Mouse (Mus musculus): ENCODE data around the gene Nbeal2. TPM values are rescaled to one million over a fixed set of nuclear protein-coding genes. Genes with fewer than 3 reads are reported as not detected.

Gene Nbeal2
- polyA plus RNA-seq, 1 experiment from 2014 or later: 2.3 TPM

DNA sequence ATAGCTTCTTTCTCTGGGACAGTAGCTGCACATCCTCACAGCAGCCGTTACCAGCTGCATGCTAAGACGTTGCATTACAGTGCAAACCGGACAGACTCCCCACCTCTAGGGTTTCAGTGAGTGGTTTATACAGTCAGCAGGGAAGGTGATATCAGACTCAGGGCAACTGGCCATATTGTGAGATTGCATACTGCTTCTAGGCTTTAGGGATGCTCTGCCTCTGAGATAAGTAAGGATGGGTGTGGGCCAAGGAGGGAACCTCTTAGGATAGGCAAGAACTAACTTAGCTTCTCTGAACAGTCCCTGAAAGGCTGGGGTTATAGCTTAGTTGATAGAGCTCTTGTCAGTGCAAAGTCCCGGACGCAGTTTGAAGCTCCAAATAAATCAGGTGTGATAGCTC is 15.8 kb upstream of the Nbeal2 start:
- H3K27me3 ChIP-seq: no peaks in the 10 kb centered on the region
- H3K4me1 ChIP-seq: peaks cover 31% of the 10 kb centered on the region
- ATAC-seq (ENCODE audit: low FRiP score): no peak
- no peaks in the 10 kb centered on the region for H3K9me3 ChIP-seq
- H3K4me3 ChIP-seq (replicated peaks): no peak overlapping the region
- no peaks in the 10 kb centered on the region for H3K36me3 ChIP-seq (replicated peaks)
- WGBS: 93% methylated on average over 5 of the region's 5 CpGs
- no peak overlapping the region for H3K9ac ChIP-seq
- H3K27ac ChIP-seq: no peak overlapping the region
- no peak overlapping the region for H3K4me2 ChIP-seq

DNA sequence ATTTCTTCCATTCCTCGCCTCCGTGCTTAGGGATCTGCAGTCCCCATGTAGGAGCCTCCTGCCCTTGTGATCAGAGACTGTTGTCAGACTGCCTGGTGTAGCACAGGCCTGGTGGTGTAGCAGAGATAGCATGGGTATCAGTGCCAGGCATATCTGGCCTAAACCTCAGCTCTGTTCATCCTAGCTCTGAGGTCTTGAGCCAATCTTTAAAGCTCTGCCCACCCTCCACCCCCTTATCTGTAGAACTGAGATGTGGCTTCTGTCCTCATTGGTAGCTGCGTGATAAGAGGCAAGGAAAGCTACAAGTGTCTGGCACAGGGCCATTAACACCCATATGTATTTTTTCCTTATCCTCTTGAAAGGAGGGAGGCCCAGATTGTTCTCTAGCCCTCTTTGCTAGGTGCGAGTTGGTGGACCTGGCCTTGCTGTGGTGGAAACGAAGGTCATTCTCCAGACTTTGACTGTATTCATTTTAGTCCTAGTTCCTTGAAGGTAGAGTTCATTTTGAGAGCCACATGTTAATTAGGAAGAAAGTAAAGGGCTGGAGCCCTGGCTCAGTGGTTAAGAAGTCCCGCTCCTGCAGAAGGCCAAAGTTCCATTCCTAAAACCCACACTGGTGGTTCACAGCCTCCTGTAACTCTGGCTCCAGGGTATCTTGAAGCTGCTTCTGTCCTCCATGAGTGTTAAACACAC is 14.8 kb upstream of the Nbeal2 start:
- Histone ChIP-seq H3K27me3 (no peaks in the 10 kb centered on the region), H3K9ac (no peak overlapping the region), H3K4me1 (peaks cover 31% of the 10 kb centered on the region), H3K36me3 (replicated peaks) (no peaks in the 10 kb centered on the region), H3K4me3 (replicated peaks) (no peak overlapping the region), H3K9me3 (no peaks in the 10 kb centered on the region), H3K4me2 (no peak overlapping the region), H3K27ac (no peak overlapping the region)
- WGBS: 97% methylated on average over 6 of the region's 6 CpGs
- ATAC-seq (ENCODE audit: low FRiP score): no peak

DNA sequence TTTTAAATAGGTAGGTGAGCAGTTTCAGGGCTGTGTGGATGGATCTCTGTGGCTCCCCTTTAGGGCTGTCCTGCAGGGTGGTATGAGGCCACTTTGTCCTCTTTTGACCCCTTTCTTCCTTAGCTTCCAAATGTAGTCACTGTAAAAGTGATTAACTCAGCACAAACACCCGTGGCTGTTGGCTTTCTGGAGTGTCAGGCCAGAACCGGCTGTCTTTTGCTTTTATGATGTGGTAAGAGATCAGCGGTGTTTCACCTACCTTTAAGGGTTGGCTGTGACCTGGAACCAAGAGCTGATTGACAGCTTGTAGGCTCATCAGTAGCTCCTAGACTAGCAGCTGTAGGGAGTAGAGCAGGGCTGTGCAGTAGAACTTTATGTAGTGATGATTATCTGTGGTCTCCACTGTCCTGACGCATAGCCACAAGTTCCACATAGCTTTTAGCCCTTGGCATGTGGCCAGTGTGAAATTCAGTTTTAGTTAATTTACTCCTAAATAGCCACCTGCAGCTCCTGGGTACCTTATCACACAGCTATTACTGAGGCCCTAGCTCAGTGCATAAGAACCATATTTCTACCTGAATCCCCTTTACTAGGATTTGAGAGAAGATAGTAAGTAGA is 13.4 kb upstream of the Nbeal2 start:
- 80% methylated on average over 4 of the region's 4 CpGs for WGBS

DNA sequence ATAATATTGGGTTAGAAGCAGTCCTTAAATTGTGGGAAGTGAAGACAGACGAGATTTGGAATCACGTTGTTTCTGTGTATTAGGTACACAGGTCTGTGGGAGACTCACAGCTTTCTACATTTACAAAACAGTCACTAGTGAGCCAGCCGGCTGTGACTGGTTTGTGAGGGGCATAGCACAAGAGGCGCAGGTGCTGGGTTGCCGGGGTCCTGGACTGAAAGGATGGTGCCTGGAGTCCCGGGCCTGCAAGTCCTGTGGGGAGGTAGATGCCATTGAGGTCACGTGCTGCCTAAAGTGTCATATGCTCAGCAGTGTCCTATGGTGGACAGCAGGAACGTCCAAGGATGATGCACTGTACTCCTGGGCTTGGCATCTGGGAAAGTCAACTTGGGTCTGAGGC is 12.4 kb upstream of the Nbeal2 start:
- no peak overlapping the region for H3K9ac ChIP-seq
- no peak overlapping the region for H3K4me2 ChIP-seq
- no peaks in the 10 kb centered on the region for H3K27me3 ChIP-seq
- ATAC-seq (ENCODE audit: low FRiP score): no peak
- peaks cover 18% of the 10 kb centered on the region for H3K4me1 ChIP-seq
- H3K4me3 ChIP-seq (replicated peaks): no peak overlapping the region
- WGBS: 44% methylated on average over 8 of the region's 8 CpGs
- H3K36me3 ChIP-seq (replicated peaks): no peaks in the 10 kb centered on the region
- peak overlapping the region; percentile 10; the same call in 1 of the 2 replicates for H3K27ac ChIP-seq
- H3K9me3 ChIP-seq: no peaks in the 10 kb centered on the region

More for the DNA sequence above, 13.4 kb upstream of the Nbeal2 start:
- Histone ChIP-seq H3K4me3 (replicated peaks) (no peak overlapping the region), H3K4me1 (peaks cover 18% of the 10 kb centered on the region), H3K9me3 (no peaks in the 10 kb centered on the region), H3K9ac (no peak overlapping the region), H3K27ac (no peak overlapping the region), H3K4me2 (no peak overlapping the region), H3K27me3 (no peaks in the 10 kb centered on the region), H3K36me3 (replicated peaks) (no peaks in the 10 kb centered on the region)
- ATAC-seq (ENCODE audit: low FRiP score): no peak

DNA sequence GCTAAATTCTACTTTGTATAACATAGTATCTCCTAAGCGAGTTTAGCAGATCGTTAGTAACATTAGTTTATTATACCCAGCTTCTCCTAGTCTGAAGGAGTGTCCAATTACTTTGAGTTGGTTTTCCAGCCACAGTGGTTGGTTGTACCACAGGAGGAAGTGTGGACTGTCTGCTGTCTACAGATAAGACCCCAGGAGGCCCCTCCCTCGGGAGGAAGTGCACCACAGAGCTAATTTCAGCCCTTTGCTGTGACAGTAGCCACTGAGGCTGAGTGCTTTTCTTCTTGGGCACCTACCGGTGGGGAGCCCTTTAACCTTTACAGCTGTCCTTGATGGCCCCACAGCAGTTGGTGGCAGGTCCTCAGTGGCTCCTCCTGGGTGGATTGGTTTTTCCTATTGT is 12.0 kb upstream of the Nbeal2 start:
- no peaks in the 10 kb centered on the region for H3K27me3 ChIP-seq
- H3K4me2 ChIP-seq: no peak overlapping the region
- ATAC-seq (ENCODE audit: low FRiP score): 0 out of 2 replicates have a peak, but pooled peaks have one; percentile 36
- WGBS: 19% methylated on average over 4 of the region's 4 CpGs
- H3K9ac ChIP-seq: no peak overlapping the region
- no peak overlapping the region for H3K4me3 ChIP-seq (replicated peaks)
- peaks cover 18% of the 10 kb centered on the region for H3K4me1 ChIP-seq
- no peaks in the 10 kb centered on the region for H3K36me3 ChIP-seq (replicated peaks)
- no peaks in the 10 kb centered on the region for H3K9me3 ChIP-seq
- peak overlapping the region; percentile 62; the same call in 1 of the 2 replicates for H3K27ac ChIP-seq

GRCm38 (mm10) chr9:110662844-110663243 is 8.9 kb upstream of the Nbeal2 start:
- Histone ChIP-seq H3K27ac (no peak overlapping the region), H3K36me3 (replicated peaks) (0 out of 2 replicates have a peak, but pooled peaks cover 5% of the 10 kb centered on the region), H3K9me3 (no peaks in the 10 kb centered on the region), H3K4me2 (no peak overlapping the region), H3K4me1 (peaks cover 20% of the 10 kb centered on the region), H3K9ac (no peak overlapping the region), H3K4me3 (replicated peaks) (no peak overlapping the region), H3K27me3 (no peaks in the 10 kb centered on the region)
- ATAC-seq (ENCODE audit: low FRiP score): no peak
- WGBS: 90% methylated on average over 1 of the region's 1 CpGs

GRCm38 (mm10) chr9:110660856-110661612 is 7.1 kb upstream of the Nbeal2 start:
- Histone ChIP-seq H3K9me3 (no peaks in the 10 kb centered on the region), H3K36me3 (replicated peaks) (0 out of 2 replicates have a peak, but pooled peaks cover 5% of the 10 kb centered on the region), H3K4me1 (peaks cover 16% of the 10 kb centered on the region), H3K9ac (no peak overlapping the region), H3K4me3 (replicated peaks) (no peak overlapping the region), H3K27me3 (no peaks in the 10 kb centered on the region), H3K27ac (no peak overlapping the region), H3K4me2 (no peak overlapping the region)
- 88% methylated on average over 7 of the region's 7 CpGs for WGBS
- ATAC-seq (ENCODE audit: low FRiP score): no peak

- Histone ChIP-seq H3K27me3 (no peaks in the 10 kb centered on the region), H3K4me3 (replicated peaks) (no peak overlapping the region), H3K4me1 (peaks cover 19% of the 10 kb centered on the region), H3K9me3 (no peaks in the 10 kb centered on the region), H3K27ac (no peak overlapping the region), H3K36me3 (replicated peaks) (0 out of 2 replicates have a peak, but pooled peaks cover 5% of the 10 kb centered on the region), H3K9ac (no peak overlapping the region), H3K4me2 (no peak overlapping the region)
- ATAC-seq (ENCODE audit: low FRiP score): no peak
- WGBS: 85% methylated on average over 2 of the region's 2 CpGs
These were observed 6.2 kb upstream of the Nbeal2 start for GRCm38 (mm10) chr9:110660208-110660607.

DNA sequence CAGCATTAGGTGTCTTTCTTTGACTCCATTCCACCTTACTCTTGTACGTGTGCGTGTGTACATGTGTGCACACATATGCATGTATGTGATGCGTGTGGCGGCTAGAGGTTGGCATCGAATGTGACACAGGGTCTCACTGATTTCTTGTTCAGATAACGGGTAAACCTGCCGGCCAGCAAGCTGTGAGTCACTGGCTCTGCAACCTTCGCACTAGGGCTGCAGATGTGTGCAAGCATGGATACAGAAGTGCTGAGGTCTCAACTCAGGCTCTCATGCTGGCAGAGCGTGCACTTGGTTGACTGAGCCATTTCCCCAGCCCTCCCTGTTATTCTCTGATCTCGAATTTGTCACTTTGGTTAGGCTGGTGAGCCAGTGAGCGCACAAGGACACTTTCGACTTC is 5.6 kb upstream of the Nbeal2 start:
- Histone ChIP-seq H3K27me3 (no peaks in the 10 kb centered on the region), H3K4me2 (no peak overlapping the region), H3K36me3 (replicated peaks) (0 out of 2 replicates have a peak, but pooled peaks cover 5% of the 10 kb centered on the region), H3K27ac (no peak overlapping the region), H3K9me3 (no peaks in the 10 kb centered on the region), H3K4me1 (peaks cover 26% of the 10 kb centered on the region), H3K4me3 (replicated peaks) (no peak overlapping the region), H3K9ac (no peak overlapping the region)
- WGBS: 94% methylated on average over 12 of the region's 12 CpGs
- ATAC-seq (ENCODE audit: low FRiP score): no peak

GRCm38 (mm10) chr9:110657474-110658078 is 3.6 kb upstream of the Nbeal2 start:
- 0 out of 2 replicates have a peak, but pooled peaks cover 5% of the 10 kb centered on the region for H3K36me3 ChIP-seq (replicated peaks)
- no peak for ATAC-seq (ENCODE audit: low FRiP score)
- peak overlapping the region; percentile 79; the same call in 1 of the 2 replicates for H3K9ac ChIP-seq
- H3K27ac ChIP-seq: no peak overlapping the region
- peaks cover 13% of the 10 kb centered on the region for H3K27me3 ChIP-seq
- H3K4me3 ChIP-seq (replicated peaks): peak overlapping the region; percentile 64
- WGBS: 83% methylated on average over 13 of the region's 13 CpGs
- peak overlapping the region; percentile 73 for H3K4me2 ChIP-seq
- H3K9me3 ChIP-seq: no peaks in the 10 kb centered on the region
- H3K4me1 ChIP-seq: peaks cover 42% of the 10 kb centered on the region

DNA sequence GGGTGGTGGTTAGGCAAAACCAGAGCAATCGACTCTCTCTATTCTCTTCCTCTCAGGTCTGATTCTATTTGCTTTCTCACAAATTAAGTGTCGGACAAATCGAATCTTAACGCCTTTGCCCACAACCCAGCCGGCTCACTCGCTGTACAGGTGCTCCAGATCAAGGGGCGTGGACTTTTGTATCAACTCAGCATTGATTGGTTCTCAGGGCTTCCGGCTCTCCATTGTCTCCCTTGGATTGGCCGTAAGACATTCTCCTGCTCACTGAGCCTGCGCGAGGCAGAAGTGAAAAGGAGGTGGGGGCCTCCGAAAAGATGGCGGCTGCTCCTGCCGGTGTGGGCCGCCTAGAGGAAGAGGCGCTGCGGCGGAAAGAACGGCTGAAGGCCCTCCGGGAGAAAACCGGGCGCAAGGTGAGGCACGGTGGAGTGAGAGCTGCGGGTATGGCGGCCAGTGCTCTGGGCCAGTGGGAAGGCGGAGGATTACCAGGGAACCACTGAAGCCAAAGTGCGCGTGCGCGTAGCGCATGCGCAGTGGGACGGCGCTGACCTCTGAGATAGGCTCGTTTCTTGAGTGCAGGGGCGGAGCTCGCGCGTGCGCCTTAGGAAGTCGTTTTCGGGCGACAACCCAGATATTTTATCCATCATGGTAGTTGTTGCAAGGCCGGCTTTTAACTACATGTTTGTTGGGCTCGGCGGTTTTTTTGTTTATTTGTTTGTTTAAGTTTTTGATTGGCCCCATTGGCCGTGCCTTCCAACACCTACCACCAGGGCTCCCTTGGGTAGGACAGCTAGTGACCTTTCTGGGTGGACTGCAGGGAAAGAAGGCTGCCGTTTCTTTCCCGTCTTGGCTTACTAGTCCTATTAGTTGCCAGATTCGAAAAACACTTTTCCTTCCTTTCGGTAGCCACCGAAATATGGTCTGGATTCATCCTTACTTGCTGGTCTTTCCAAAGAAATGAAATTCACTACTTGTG is 2.6 kb upstream of the Nbeal2 start, which contains the start of gene Ccdc12:
TSS of gene Ccdc12 (plus strand) at position 255 of the 973 bp plus-strand sequence.
- ATAC-seq (ENCODE audit: low FRiP score): peak; percentile 97
- H3K9me3 ChIP-seq: no peaks in the 10 kb centered on the region
- peak within 1 kb of the TSS; percentile 79 for H3K9ac ChIP-seq
- H3K27ac ChIP-seq: peak within 1 kb of the TSS; percentile 91
- WGBS: under 1% methylated on average over 52 of the region's 52 CpGs
- H3K27me3 ChIP-seq: peaks cover 23% of the 10 kb centered on the region
- H3K36me3 ChIP-seq (replicated peaks): 0 out of 2 replicates have a peak, but pooled peaks cover 5% of the 10 kb centered on the region
- H3K4me1 ChIP-seq: peaks cover 42% of the 10 kb centered on the region
- peak within 1 kb of the TSS; percentile 64 for H3K4me3 ChIP-seq (replicated peaks)
- peak within 1 kb of the TSS; percentile 73 for H3K4me2 ChIP-seq
